Mouse (Mus musculus): Measurements from ENCODE around the gene Camk2n1. TPM values are rescaled to one million over a fixed set of nuclear protein-coding genes. Genes with fewer than 3 reads are reported as not detected.
A peak's percentile ranks its signal among the peaks of the same experiment; 100 is the strongest.

Camk2n1 gene
- polyA plus RNA-seq, 1 experiment from 2014 or later, result 17.2 TPM

GRCm38 (mm10) chr4:138469080-138469479 lies 15.0 kb downstream of the Camk2n1 start:
- Histone ChIP-seq H3K9ac (no peak overlapping the region), H3K9me3 (ENCODE audit: control insufficient read depth, low read length) (no peaks in the 10 kb centered on the region), H3K4me1 (replicated peaks; ENCODE audit: control insufficient read depth, insufficient read depth, low read length) (peaks cover 17% of the 10 kb centered on the region), H3K4me2 (replicated peaks) (no peak overlapping the region), H3K27ac (no peak overlapping the region), H3K27me3 (ENCODE audit: control insufficient read depth, insufficient read depth, low read length) (no peaks in the 10 kb centered on the region), H3K4me3 (replicated peaks; ENCODE audit: low read length) (no peak overlapping the region), H3K36me3 (replicated peaks; ENCODE audit: control insufficient read depth, insufficient read depth) (no peaks in the 10 kb centered on the region)
- DNase-seq (ENCODE audit: low spot score) (no peak), ATAC-seq (ENCODE audit: low FRiP score) (no peak)
- WGBS, result 17% methylated on average over 7 of the region's 7 CpGs

GRCm38 (mm10) chr4:138471241-138471640 lies 17.1 kb downstream of the Camk2n1 start:
- Histone ChIP-seq H3K36me3 (replicated peaks; ENCODE audit: control insufficient read depth, insufficient read depth) (no peaks in the 10 kb centered on the region), H3K4me2 (replicated peaks) (no peak overlapping the region), H3K27ac (no peak overlapping the region), H3K4me3 (replicated peaks; ENCODE audit: low read length) (no peak overlapping the region), H3K9me3 (ENCODE audit: control insufficient read depth, low read length) (no peaks in the 10 kb centered on the region), H3K9ac (no peak overlapping the region), H3K27me3 (ENCODE audit: control insufficient read depth, insufficient read depth, low read length) (no peaks in the 10 kb centered on the region), H3K4me1 (replicated peaks; ENCODE audit: control insufficient read depth, insufficient read depth, low read length) (0 out of 2 replicates have a peak, but pooled peaks cover 6% of the 10 kb centered on the region)
- WGBS, result 57% methylated on average over 7 of the region's 7 CpGs
- no peak for DNase-seq (ENCODE audit: low spot score)
- ATAC-seq (ENCODE audit: low FRiP score), result no peak

DNA sequence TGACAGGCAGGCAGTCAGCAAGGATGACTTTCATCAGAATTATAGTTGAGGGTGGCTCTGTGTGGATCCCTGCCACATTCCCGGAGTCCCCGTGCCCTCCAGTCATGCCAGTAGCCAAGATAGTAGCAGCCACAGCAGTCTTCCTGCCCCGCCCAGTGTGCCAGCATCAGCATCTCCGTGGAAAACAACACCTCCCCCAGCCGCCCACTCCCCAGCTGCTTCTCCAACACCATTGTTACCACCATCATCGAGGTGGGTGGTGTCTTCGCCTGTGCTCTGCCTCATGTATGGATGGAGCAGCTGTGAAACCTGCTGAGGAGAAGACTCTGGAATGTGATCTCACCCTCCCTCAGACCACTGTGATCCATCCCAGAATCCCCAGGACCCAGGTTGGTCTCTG lies 25.5 kb downstream of the Camk2n1 start:
- Histone ChIP-seq H3K9me3 (ENCODE audit: control insufficient read depth, low read length) (no peaks in the 10 kb centered on the region), H3K4me3 (replicated peaks; ENCODE audit: low read length) (no peak overlapping the region), H3K4me2 (replicated peaks) (no peak overlapping the region), H3K9ac (no peak overlapping the region), H3K27ac (no peak overlapping the region), H3K27me3 (ENCODE audit: control insufficient read depth, insufficient read depth, low read length) (no peaks in the 10 kb centered on the region), H3K36me3 (replicated peaks; ENCODE audit: control insufficient read depth, insufficient read depth) (no peaks in the 10 kb centered on the region), H3K4me1 (replicated peaks; ENCODE audit: control insufficient read depth, insufficient read depth, low read length) (no peaks in the 10 kb centered on the region)
- ATAC-seq (ENCODE audit: low FRiP score) (no peak), DNase-seq (ENCODE audit: low spot score) (no peak)
- WGBS, result 80% methylated on average over 7 of the region's 7 CpGs

- ATAC-seq (ENCODE audit: low FRiP score) (no peak), DNase-seq (ENCODE audit: low spot score) (no peak)
- Histone ChIP-seq H3K4me1 (replicated peaks; ENCODE audit: control insufficient read depth, insufficient read depth, low read length) (no peaks in the 10 kb centered on the region), H3K9me3 (ENCODE audit: control insufficient read depth, low read length) (no peaks in the 10 kb centered on the region), H3K4me2 (replicated peaks) (no peak overlapping the region), H3K4me3 (replicated peaks; ENCODE audit: low read length) (no peak overlapping the region), H3K27ac (no peak overlapping the region), H3K36me3 (replicated peaks; ENCODE audit: control insufficient read depth, insufficient read depth) (no peaks in the 10 kb centered on the region), H3K9ac (no peak overlapping the region), H3K27me3 (ENCODE audit: control insufficient read depth, insufficient read depth, low read length) (no peaks in the 10 kb centered on the region)
- 58% methylated on average over 9 of the region's 9 CpGs for WGBS
Measured at GRCm38 (mm10) chr4:138480962-138481361, 26.8 kb downstream of the Camk2n1 start.

- no peaks in the 10 kb centered on the region for H3K9me3 ChIP-seq (ENCODE audit: control insufficient read depth, low read length)
- DNase-seq (ENCODE audit: low spot score) (no peak), ATAC-seq (ENCODE audit: low FRiP score) (no peak)
- H3K27me3 ChIP-seq (ENCODE audit: control insufficient read depth, insufficient read depth, low read length), result no peaks in the 10 kb centered on the region
- H3K36me3 ChIP-seq (replicated peaks; ENCODE audit: control insufficient read depth, insufficient read depth), result no peaks in the 10 kb centered on the region
- no peak overlapping the region for H3K4me2 ChIP-seq (replicated peaks)
- H3K4me1 ChIP-seq (replicated peaks; ENCODE audit: control insufficient read depth, insufficient read depth, low read length), result no peaks in the 10 kb centered on the region
- no peak overlapping the region for H3K4me3 ChIP-seq (replicated peaks; ENCODE audit: low read length)
- 78% methylated on average over 8 of the region's 8 CpGs for WGBS
- H3K9ac ChIP-seq, result no peak overlapping the region
- H3K27ac ChIP-seq, result no peak overlapping the region
Measured at GRCm38 (mm10) chr4:138482721-138483120, 28.6 kb downstream of the Camk2n1 start.

DNA sequence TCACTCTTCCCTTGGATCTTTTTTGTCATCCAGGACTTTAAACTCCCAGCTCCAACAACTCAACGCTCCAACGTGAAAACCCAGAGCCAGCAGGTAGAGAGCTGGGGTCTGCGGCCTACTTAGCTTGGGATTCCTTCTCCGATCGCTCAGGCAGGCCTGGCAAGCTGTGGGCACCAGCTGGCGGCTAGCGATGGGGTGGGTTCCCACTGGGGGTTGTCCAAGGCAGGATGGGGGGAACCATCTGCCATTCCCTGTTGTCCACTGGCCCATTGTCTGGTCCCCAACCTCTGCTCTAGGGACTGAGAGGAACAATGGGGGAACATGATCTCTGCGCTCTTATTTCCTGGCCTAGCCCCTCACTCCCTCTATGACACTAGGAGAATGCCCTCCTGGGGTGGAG lies 34.1 kb downstream of the Camk2n1 start:
- Histone ChIP-seq H3K4me2 (replicated peaks) (no peak overlapping the region), H3K4me3 (replicated peaks; ENCODE audit: low read length) (no peak overlapping the region), H3K27ac (no peak overlapping the region), H3K9me3 (ENCODE audit: control insufficient read depth, low read length) (no peaks in the 10 kb centered on the region), H3K4me1 (replicated peaks; ENCODE audit: control insufficient read depth, insufficient read depth, low read length) (peaks cover 11% of the 10 kb centered on the region; the same call in 1 of the 2 replicates), H3K36me3 (replicated peaks; ENCODE audit: control insufficient read depth, insufficient read depth) (no peaks in the 10 kb centered on the region), H3K9ac (no peak overlapping the region), H3K27me3 (ENCODE audit: control insufficient read depth, insufficient read depth, low read length) (no peaks in the 10 kb centered on the region)
- ATAC-seq (ENCODE audit: low FRiP score), result no peak
- no peak for DNase-seq (ENCODE audit: low spot score)
- WGBS, result 25% methylated on average over 8 of the region's 8 CpGs

GRCm38 (mm10) chr4:138491088-138491487 lies 37.0 kb downstream of the Camk2n1 start:
- Histone ChIP-seq H3K27ac (no peak overlapping the region), H3K9me3 (ENCODE audit: control insufficient read depth, low read length) (no peaks in the 10 kb centered on the region), H3K27me3 (ENCODE audit: control insufficient read depth, insufficient read depth, low read length) (no peaks in the 10 kb centered on the region), H3K4me3 (replicated peaks; ENCODE audit: low read length) (no peak overlapping the region), H3K36me3 (replicated peaks; ENCODE audit: control insufficient read depth, insufficient read depth) (no peaks in the 10 kb centered on the region), H3K4me2 (replicated peaks) (no peak overlapping the region), H3K9ac (no peak overlapping the region), H3K4me1 (replicated peaks; ENCODE audit: control insufficient read depth, insufficient read depth, low read length) (peaks cover 39% of the 10 kb centered on the region)
- ATAC-seq (ENCODE audit: low FRiP score), result no peak
- no peak for DNase-seq (ENCODE audit: low spot score)
- WGBS, result 58% methylated on average over 4 of the region's 4 CpGs

GRCm38 (mm10) chr4:138493161-138494001 lies 39.3 kb downstream of the Camk2n1 start:
- Histone ChIP-seq H3K4me1 (replicated peaks; ENCODE audit: control insufficient read depth, insufficient read depth, low read length) (peaks cover 38% of the 10 kb centered on the region), H3K36me3 (replicated peaks; ENCODE audit: control insufficient read depth, insufficient read depth) (no peaks in the 10 kb centered on the region), H3K4me3 (replicated peaks; ENCODE audit: low read length) (no peak overlapping the region), H3K9me3 (ENCODE audit: control insufficient read depth, low read length) (no peaks in the 10 kb centered on the region), H3K9ac (no peak overlapping the region), H3K4me2 (replicated peaks) (no peak overlapping the region), H3K27me3 (ENCODE audit: control insufficient read depth, insufficient read depth, low read length) (no peaks in the 10 kb centered on the region), H3K27ac (no peak overlapping the region)
- 45% methylated on average over 5 of the region's 5 CpGs for WGBS
- ATAC-seq (ENCODE audit: low FRiP score), result no peak
- peak; percentile 51 for DNase-seq (ENCODE audit: low spot score)

DNA sequence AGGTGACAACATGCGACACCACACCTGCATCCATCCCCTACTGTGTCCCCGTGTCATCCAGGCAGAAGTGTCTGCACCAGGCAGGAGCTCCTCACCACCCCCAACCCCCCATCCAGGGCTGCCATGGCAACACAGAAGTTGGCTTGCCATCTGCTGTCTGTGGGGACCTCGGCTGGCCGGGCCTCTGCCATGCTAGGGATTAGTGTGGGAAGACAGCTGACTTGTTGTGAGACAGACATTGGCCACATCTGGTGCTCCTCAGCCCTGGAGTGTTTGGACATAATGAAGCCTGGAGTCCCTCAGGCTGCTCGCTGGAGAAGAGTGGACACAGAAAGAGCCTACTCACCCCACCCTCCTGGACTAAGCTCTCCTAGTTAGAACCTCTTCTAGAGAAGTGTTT lies 40.8 kb downstream of the Camk2n1 start:
- Histone ChIP-seq H3K36me3 (replicated peaks; ENCODE audit: control insufficient read depth, insufficient read depth) (no peaks in the 10 kb centered on the region), H3K4me1 (replicated peaks; ENCODE audit: control insufficient read depth, insufficient read depth, low read length) (peaks cover 32% of the 10 kb centered on the region), H3K9ac (0 out of 2 replicates have a peak overlapping the region, but pooled peaks have one; percentile 6), H3K27me3 (ENCODE audit: control insufficient read depth, insufficient read depth, low read length) (no peaks in the 10 kb centered on the region), H3K4me3 (replicated peaks; ENCODE audit: low read length) (no peak overlapping the region), H3K27ac (peak overlapping the region; percentile 59), H3K9me3 (ENCODE audit: control insufficient read depth, low read length) (no peaks in the 10 kb centered on the region), H3K4me2 (replicated peaks) (no peak overlapping the region)
- ATAC-seq (ENCODE audit: low FRiP score) (peak; percentile 70), DNase-seq (ENCODE audit: low spot score) (peak; percentile 49)
- WGBS, result 6% methylated on average over 5 of the region's 5 CpGs

Measured in hindbrain, embryonic 14.5 days (tissue).